Mouse (Mus musculus) C2C12 (cell line): ENCODE data around the gene H2al1e. TPM values are rescaled to one million over a fixed set of nuclear protein-coding genes. Genes with fewer than 3 reads are reported as not detected.
"Not testable (repeated sequence)": the region's sequence is repeated elsewhere in the genome, so short reads cannot be mapped to it uniquely, and the experiment has no call there.

Experiments used
- H3K27me3 ChIP-seq: one replicate; pipeline ENCODE4 v1.6.1; 2011; ENCODE audit not compliant: control insufficient read depth, insufficient read depth, insufficient read length
- H3K36me3 ChIP-seq: one replicate; pipeline ENCODE4 v1.6.1; 2011; ENCODE audit not compliant: control insufficient read depth, insufficient read depth
- H3K4me3 ChIP-seq: one replicate; pipeline ENCODE4 v1.5.1; 2011; ENCODE audit warnings: mild to moderate bottlenecking, control low read depth; ENCODE audit not compliant: poor library complexity, insufficient read depth, severe bottlenecking
- H3K79me2 ChIP-seq: one replicate; pipeline ENCODE4 v1.6.1; 2011; ENCODE audit not compliant: control insufficient read depth, insufficient read depth
- H3K79me3 ChIP-seq: one replicate; pipeline ENCODE4 v1.6.1; 2011; ENCODE audit warnings: low read depth, control low read depth
- H3ac ChIP-seq: one replicate; pipeline ENCODE3; 2011; ENCODE audit warnings: low read depth; ENCODE audit not compliant: control insufficient read depth, insufficient read length
- CEBPB ChIP-seq: IDR thresholded peaks from one replicate; pipeline ENCODE4 v1.6.1; 2011; ENCODE audit warnings: low read depth, mild to moderate bottlenecking, control low read depth, moderate library complexity
- CTCF ChIP-seq: IDR thresholded peaks from one replicate; pipeline ENCODE4 v1.5.1; 2011; ENCODE audit not compliant: control insufficient read depth, insufficient read depth, insufficient read length
- FOSL1 ChIP-seq: IDR thresholded peaks from one replicate; pipeline ENCODE4 v1.8.0; 2011; ENCODE audit warnings: mild to moderate bottlenecking, low read length; ENCODE audit not compliant: poor library complexity, insufficient read depth, severe bottlenecking
- MAX ChIP-seq: IDR thresholded peaks from one replicate; pipeline ENCODE4 v1.6.1; 2011; ENCODE audit warnings: mild to moderate bottlenecking, control low read depth
- MYOD1 ChIP-seq: IDR thresholded peaks from one replicate; pipeline ENCODE4 v1.6.1; 2011; ENCODE audit warnings: low read depth; ENCODE audit not compliant: control insufficient read depth, insufficient read length
- MYOG ChIP-seq: IDR thresholded peaks from one replicate; pipeline ENCODE4 v1.6.1; 2011; ENCODE audit not compliant: control insufficient read depth, insufficient read length; ENCODE audit errors: extremely low read depth
- USF1 ChIP-seq: IDR thresholded peaks from one replicate; pipeline ENCODE4 v1.6.1; 2011; ENCODE audit warnings: low read depth, mild to moderate bottlenecking, control low read depth, moderate library complexity
- long read RNA-seq, 2 experiments: library from polyadenylated mRNA; unstranded; transcript quantifications; one replicate each; pipeline ENCODE4 v2.0.0; 2019 to 2020
- polyA plus RNA-seq: library from polyadenylated mRNA; unstranded; fragments of >200 nt; fragmentation: generic; extraction: Trizol; gene quantifications from one replicate; pipeline ENCODE4 v1.2.1, GENCODE M21; 2012; ENCODE audit warnings: missing spikeins

H2al1e gene
- not detected for polyA plus RNA-seq
- long read RNA-seq, experiment 1, result 0 reads
- long read RNA-seq, experiment 2, result 0 reads

- not testable (repeated sequence) for H3K36me3 ChIP-seq, H3K27me3 ChIP-seq, H3ac ChIP-seq, H3K4me3 ChIP-seq, H3K79me2 ChIP-seq, H3K79me3 ChIP-seq
Measured at GRCm38 (mm10) chrX:11311634-11312033, at the start of gene H2al1e. Gene H2al1e (plus strand): TSS chrX:11311934.

GRCm38 (mm10) chrX:11264918-11265317, 46.8 kb upstream of the H2al1e start:
- TF ChIP-seq MAX (no peak), CEBPB (no peak), MYOD1 (no peak), MYOG (no peak)
- no peaks in the 10 kb centered on the region for H3K27me3 ChIP-seq
- H3K79me2 ChIP-seq, result no peaks in the 10 kb centered on the region
- H3K79me3 ChIP-seq, result no peaks in the 10 kb centered on the region
- H3K4me3 ChIP-seq, result no peak overlapping the region
- H3ac ChIP-seq, result no peak overlapping the region
- H3K36me3 ChIP-seq, result no peaks in the 10 kb centered on the region

DNA sequence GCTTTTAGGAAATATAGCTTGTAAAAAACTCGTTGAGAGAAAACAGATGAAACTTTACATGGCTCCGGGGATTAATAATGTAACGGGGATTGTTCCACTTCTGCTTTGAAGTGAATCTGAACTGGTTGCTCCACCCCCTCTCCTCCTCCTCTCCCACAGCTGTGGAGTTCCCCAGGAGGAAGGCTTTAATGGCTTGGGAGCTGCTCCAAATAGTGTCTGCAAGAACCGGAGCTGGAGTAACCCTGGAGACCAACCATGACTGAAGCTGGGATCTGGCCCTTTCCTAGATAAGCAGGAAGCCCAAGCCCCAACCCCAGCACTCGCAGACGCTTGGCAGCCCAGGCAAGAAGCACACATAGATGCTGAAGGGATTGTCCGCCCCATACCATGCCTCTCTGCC, 43.9 kb upstream of the H2al1e start:
- Histone ChIP-seq H3ac (no peak overlapping the region), H3K27me3 (no peaks in the 10 kb centered on the region), H3K4me3 (no peak overlapping the region), H3K36me3 (no peaks in the 10 kb centered on the region), H3K79me3 (no peaks in the 10 kb centered on the region), H3K79me2 (no peaks in the 10 kb centered on the region)
- TF ChIP-seq CEBPB (no peak), MYOD1 (no peak), MYOG (no peak), FOSL1 (no peak), CTCF (no peak), MAX (no peak), USF1 (no peak)

DNA sequence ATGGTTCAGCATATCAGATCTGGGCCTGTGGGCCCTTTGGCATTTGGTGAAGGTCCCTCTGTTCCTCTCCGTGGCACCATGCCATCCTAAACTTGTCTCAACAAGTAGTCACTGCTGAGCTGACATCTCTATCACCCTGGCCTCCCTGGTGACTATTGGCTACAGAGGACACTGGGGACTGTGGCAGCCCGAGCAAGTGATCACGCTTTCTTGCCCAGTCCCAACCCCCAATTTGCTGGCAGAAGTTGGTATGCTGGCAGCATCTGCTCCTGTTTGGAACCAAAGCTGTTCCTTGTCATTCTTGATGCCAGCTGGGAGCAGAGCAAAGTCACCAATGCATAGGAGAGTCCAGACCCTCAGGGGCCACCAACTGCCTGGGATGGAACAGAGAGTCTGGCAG, 42.7 kb upstream of the H2al1e start:
- Histone ChIP-seq H3K79me3 (no peaks in the 10 kb centered on the region), H3K79me2 (no peaks in the 10 kb centered on the region), H3ac (no peak overlapping the region), H3K36me3 (no peaks in the 10 kb centered on the region), H3K27me3 (no peaks in the 10 kb centered on the region), H3K4me3 (no peak overlapping the region)
- no peak for TF ChIP-seq MAX
- TF ChIP-seq MYOG, result no peak
- TF ChIP-seq FOSL1, result no peak
- no peak for TF ChIP-seq USF1
- no peak for TF ChIP-seq CTCF
- no peak for TF ChIP-seq MYOD1
- TF ChIP-seq CEBPB, result no peak

GRCm38 (mm10) chrX:11273190-11273589, 38.5 kb upstream of the H2al1e start:
- TF ChIP-seq USF1 (no peak), CEBPB (no peak), MYOD1 (no peak), MYOG (no peak), MAX (no peak), FOSL1 (no peak), CTCF (no peak)
- no peaks in the 10 kb centered on the region for H3K79me3 ChIP-seq
- no peaks in the 10 kb centered on the region for H3K27me3 ChIP-seq

DNA sequence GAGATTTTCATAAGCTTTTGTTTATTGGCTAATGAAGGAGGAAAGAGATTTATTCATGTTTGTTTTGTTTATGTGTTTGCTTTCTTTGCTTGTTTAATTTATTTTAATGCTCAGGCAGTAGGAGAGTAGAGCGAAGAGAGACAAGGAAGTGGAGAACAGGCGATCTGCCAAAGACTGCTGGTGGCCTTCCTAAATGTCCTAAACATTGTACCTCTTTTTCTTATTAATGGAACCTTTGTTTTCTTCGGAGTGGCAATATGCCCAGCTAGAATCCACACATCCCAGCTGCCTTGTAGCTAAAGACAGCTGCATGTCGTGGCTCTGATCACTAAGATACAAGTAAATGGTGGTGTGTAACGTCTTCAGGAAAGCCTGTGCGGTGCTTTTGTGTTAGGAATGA, 34.7 kb upstream of the H2al1e start:
- Histone ChIP-seq H3K27me3 (no peaks in the 10 kb centered on the region), H3K36me3 (no peaks in the 10 kb centered on the region), H3K79me3 (no peaks in the 10 kb centered on the region), H3K79me2 (no peaks in the 10 kb centered on the region), H3ac (no peak overlapping the region), H3K4me3 (no peak overlapping the region)
- TF ChIP-seq MAX, result no peak
- no peak for TF ChIP-seq MYOD1
- no peak for TF ChIP-seq MYOG
- no peak for TF ChIP-seq FOSL1
- no peak for TF ChIP-seq CTCF
- TF ChIP-seq USF1, result no peak
- no peak for TF ChIP-seq CEBPB

More at GRCm38 (mm10) chrX:11273190-11273589, 38.5 kb upstream of the H2al1e start:
- Histone ChIP-seq H3K79me2 (no peaks in the 10 kb centered on the region), H3K4me3 (no peak overlapping the region), H3K36me3 (no peaks in the 10 kb centered on the region), H3ac (no peak overlapping the region)
